Mouse (Mus musculus): Measurements from ENCODE around the gene Gm13084.
"Not testable (repeated sequence)": the region's sequence is repeated elsewhere in the genome, so short reads cannot be mapped to it uniquely, and the experiment has no call there.

The Gm13084 gene

GRCm38 (mm10) chr4:143815993-143816392 lies at the start of gene Gm13084:
Gene Gm13084, minus strand, starts transcription at chr4:143816093.
- no peak for DNase-seq (ENCODE audit: extremely low spot score)

- DNase-seq (ENCODE audit: extremely low spot score): not testable (repeated sequence)
Measured at GRCm38 (mm10) chr4:143846197-143846596, 30.3 kb upstream of the Gm13084 start, which contains the start of gene Gm13103. Gene Gm13103, plus strand, starts transcription at chr4:143846497.

GRCm38 (mm10) chr4:143789052-143789451 lies 26.8 kb downstream of the Gm13084 start, which contains the start of gene Gm13023:
Gene Gm13023, plus strand, starts transcription at chr4:143789352.
- DNase-seq (ENCODE audit: extremely low spot score): not testable (repeated sequence)
